Mouse (Mus musculus): ENCODE measurements at regions not wholly inside any gene's neighbourhood (a gene's known extent, or its start where the extent isn't known, plus 50 kb on each side); places are given as distances from the start of the nearest gene placed in this dataset.
"Not testable (repeated sequence)": the region's sequence is repeated elsewhere in the genome, so short reads cannot be mapped to it uniquely, and the experiment has no call there.

- no peak for DNase-seq (ENCODE audit: low spot score in 2 of 2)
These were observed 137.2 kb upstream of the Speer3 start for GRCm38 (mm10) chr5:13654173-13654572.

GRCm38 (mm10) chr5:13658301-13658700, 133.1 kb upstream of the Speer3 start:
- not testable (repeated sequence) for DNase-seq (ENCODE audit: low spot score in 2 of 2)

- DNase-seq (ENCODE audit: low spot score in 2 of 2): no peak
These were observed 131.9 kb upstream of the Speer3 start for GRCm38 (mm10) chr5:13659514-13659913.

GRCm38 (mm10) chr5:13667444-13667843, 124.0 kb upstream of the Speer3 start:
- peak; percentile 25 to 78 for DNase-seq (ENCODE audit: low spot score in 2 of 2)

GRCm38 (mm10) chr5:13668840-13669239, 122.6 kb upstream of the Speer3 start:
- peak in 1 of 2 experiments; percentile 45 for DNase-seq (ENCODE audit: low spot score in 2 of 2)

- no peak for DNase-seq (ENCODE audit: low spot score in 2 of 2)
These were observed 100.3 kb upstream of the Speer3 start for GRCm38 (mm10) chr5:13690929-13691806.

GRCm38 (mm10) chr5:13694847-13695246, 96.6 kb upstream of the Speer3 start:
- no peak for DNase-seq (ENCODE audit: low spot score in 2 of 2)
